Mouse (Mus musculus) G1E (cell line): Measurements from ENCODE around the gene Sprr3. TPM values are rescaled to one million over a fixed set of nuclear protein-coding genes. Genes with fewer than 3 reads are reported as not detected.
"Not testable (repeated sequence)": the region's sequence is repeated elsewhere in the genome, so short reads cannot be mapped to it uniquely, and the experiment has no call there.

Experiments used
- ATAC-seq: 2 replicates; pipeline ENCODE4 v1.8.0; 2016; ENCODE audit warnings: mild to moderate bottlenecking; ENCODE audit not compliant: insufficient number of reproducible peaks, poor library complexity, low FRiP score, severe bottlenecking; ENCODE audit errors: extremely low read depth
- DNase-seq: peaks from one replicate; pipeline ENCODE4 v3.0.0; 2012; ENCODE audit warnings: low spot score
- H3K27me3 ChIP-seq: 2 replicates; pipeline ENCODE4 v1.6.1; 2012; ENCODE audit warnings: mild to moderate bottlenecking, low read length, inconsistent platforms; ENCODE audit not compliant: insufficient read depth
- H3K36me3 ChIP-seq: replicated peaks from 2 replicates; pipeline ENCODE3; 2012; ENCODE audit warnings: mild to moderate bottlenecking, inconsistent platforms
- H3K4me1 ChIP-seq: 2 replicates; pipeline ENCODE4 v1.6.1; 2012; ENCODE audit warnings: low read depth, low read length, inconsistent platforms, mixed read lengths; ENCODE audit not compliant: insufficient read depth
- H3K4me3 ChIP-seq: 2 replicates; pipeline ENCODE4 v1.5.1; 2012; ENCODE audit warnings: low read depth, mild to moderate bottlenecking, inconsistent platforms, low read length, moderate library complexity, mixed read lengths
- H3K9me3 ChIP-seq: replicated peaks from 2 replicates; pipeline ENCODE4 v1.6.1; 2012; ENCODE audit warnings: inconsistent platforms
- CTCF ChIP-seq: IDR thresholded peaks from 2 replicates; pipeline ENCODE4 v1.5.1; 2012; ENCODE audit warnings: low read depth, low read length, inconsistent platforms, mixed read lengths
- GATA1 ChIP-seq: IDR thresholded peaks from 2 replicates; pipeline ENCODE4 v1.6.1; 2012; ENCODE audit warnings: borderline replicate concordance, low read length, inconsistent platforms, mixed read lengths
- GATA2 ChIP-seq: IDR thresholded peaks from 2 replicates; pipeline ENCODE4 v1.6.1; 2012; ENCODE audit warnings: low read depth, low read length, inconsistent platforms, borderline replicate concordance
- POLR2AphosphoS5 ChIP-seq: IDR thresholded peaks from 2 replicates; pipeline ENCODE4 v1.6.1; 2012; ENCODE audit warnings: low read depth, low read length, inconsistent platforms; ENCODE audit not compliant: insufficient replicate concordance
- TAL1 ChIP-seq: conservative IDR thresholded peaks from 2 replicates; pipeline ENCODE4 v1.6.1; 2012; ENCODE audit warnings: low read depth, low read length, inconsistent platforms, mixed read lengths
- polyA plus RNA-seq: library from polyadenylated mRNA; stranded (reverse); fragments of >175 nt; gene quantifications from 2 replicates; pipeline ENCODE4 v1.2.3, GENCODE M21; 2012
- total RNA-seq, 2 experiments: library from RNA; stranded (forward) in 1 of 2; stranded (reverse) in 1 of 2; fragments of 200-1000 nt in 1 of 2; fragments of >200 nt in 1 of 2; fragmentation: Nextera tagmentation in 1 of 2; gene quantifications; 2 replicates each; pipeline ENCODE4 v1.2.3; 2014 to 2017

Gene Sprr3
- not detected in 2 replicates for total RNA-seq (2014; fragmentation: Nextera tagmentation)
- 0.11 TPM in 1 of 2 replicates, not detected in the other for total RNA-seq (2017)
- polyA plus RNA-seq = not detected in 2 replicates

DNA sequence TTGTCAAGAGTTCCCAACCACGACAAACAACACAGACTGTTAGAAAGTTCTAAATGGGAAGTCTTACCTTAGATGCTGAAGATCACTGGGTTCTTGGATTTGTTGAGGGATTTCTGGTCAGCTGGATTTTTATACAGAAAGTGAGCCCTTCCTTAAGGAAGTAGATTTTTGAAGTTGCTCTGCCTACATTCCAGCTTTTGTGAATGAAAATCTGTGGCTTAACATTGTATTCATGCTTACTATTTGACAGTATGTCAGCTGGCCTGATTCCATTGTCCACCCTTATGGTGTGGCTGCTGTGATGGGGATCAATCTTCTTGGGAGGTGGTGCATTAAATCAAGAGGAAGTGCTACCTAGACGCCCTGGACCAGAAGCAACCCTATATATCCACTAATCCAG lies at the start of gene Sprr3:
TSS of gene Sprr3 (minus strand) at position 101 of the 400 bp plus-strand sequence.
- no peak within 1 kb of the TSS for H3K4me3 ChIP-seq
- H3K9me3 ChIP-seq = peaks cover 2% of the 10 kb centered on the region; the same call in 1 of the 2 replicates
- H3K27me3 ChIP-seq = no peaks in the 10 kb centered on the region
- no peaks in the 10 kb centered on the region for H3K36me3 ChIP-seq
- no peak for ATAC-seq
- no peak for DNase-seq
- TF ChIP-seq CTCF = no peak
- no peak for TF ChIP-seq GATA1
- TF ChIP-seq POLR2AphosphoS5 = no peak
- TF ChIP-seq GATA2 = no peak
- TF ChIP-seq TAL1 = no peak
- H3K4me1 ChIP-seq = no peaks in the 10 kb centered on the region

DNA sequence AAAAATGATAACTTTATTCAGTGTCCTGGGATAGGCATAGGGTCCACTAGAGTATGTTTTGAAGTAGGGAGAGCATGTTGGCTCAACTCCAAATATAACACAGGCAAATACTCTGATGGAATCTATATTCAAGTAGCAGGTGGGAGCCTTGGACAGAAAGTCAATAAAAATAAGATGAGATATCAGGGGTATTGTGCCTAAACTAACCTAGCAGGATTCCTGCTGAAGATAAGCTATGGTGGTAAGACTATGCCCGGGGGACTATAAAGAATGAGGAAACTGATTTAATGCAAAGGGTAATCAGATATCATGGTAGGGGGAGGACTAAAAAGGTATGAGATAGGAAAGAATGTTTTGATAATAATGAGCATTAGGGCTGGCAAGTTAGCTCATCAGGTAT lies 49.7 kb upstream of the Sprr3 start:
- no peaks in the 10 kb centered on the region for H3K4me1 ChIP-seq
- 0 out of 2 replicates have a peak, but pooled peaks cover 2% of the 10 kb centered on the region for H3K9me3 ChIP-seq
- no peak overlapping the region for H3K4me3 ChIP-seq
- TF ChIP-seq GATA2 (no peak), GATA1 (no peak), POLR2AphosphoS5 (no peak), TAL1 (no peak), CTCF (no peak)
- ATAC-seq = no peak
- no peaks in the 10 kb centered on the region for H3K27me3 ChIP-seq
- H3K36me3 ChIP-seq = no peaks in the 10 kb centered on the region
- no peak for DNase-seq

- Histone ChIP-seq H3K4me3 (no peak overlapping the region), H3K27me3 (no peaks in the 10 kb centered on the region), H3K9me3 (peaks cover 6% of the 10 kb centered on the region), H3K36me3 (no peaks in the 10 kb centered on the region), H3K4me1 (no peaks in the 10 kb centered on the region)
- no peak for ATAC-seq
- DNase-seq = no peak
- TF ChIP-seq CTCF (no peak), GATA2 (no peak), TAL1 (no peak), POLR2AphosphoS5 (no peak), GATA1 (no peak)
Observed at GRCm38 (mm10) chr3:92503528-92503927, 45.0 kb upstream of the Sprr3 start.

- no peaks in the 10 kb centered on the region for H3K4me1 ChIP-seq
Observed at GRCm38 (mm10) chr3:92500393-92500792, 41.9 kb upstream of the Sprr3 start, which contains the start of gene Sprr4. TSS of gene Sprr4 (minus strand) at chr3:92500493.

GRCm38 (mm10) chr3:92490262-92490661 lies 31.7 kb upstream of the Sprr3 start:
- not testable (repeated sequence) for H3K27me3 ChIP-seq, H3K4me3 ChIP-seq, ATAC-seq, DNase-seq, H3K36me3 ChIP-seq, H3K9me3 ChIP-seq, H3K4me1 ChIP-seq

More at GRCm38 (mm10) chr3:92500393-92500792, 41.9 kb upstream of the Sprr3 start, which contains the start of gene Sprr4:
- no peak within 1 kb of the TSS for H3K4me3 ChIP-seq
- TF ChIP-seq GATA2 (no peak), GATA1 (no peak), TAL1 (no peak), POLR2AphosphoS5 (no peak), CTCF (no peak)
- peaks cover 4% of the 10 kb centered on the region for H3K9me3 ChIP-seq
- no peaks in the 10 kb centered on the region for H3K36me3 ChIP-seq
- DNase-seq (no peak), ATAC-seq (no peak)
- H3K27me3 ChIP-seq = no peaks in the 10 kb centered on the region

- no peaks in the 10 kb centered on the region for H3K36me3 ChIP-seq
- H3K9me3 ChIP-seq = peaks cover 6% of the 10 kb centered on the region; the same call in 1 of the 2 replicates
- ATAC-seq (no peak), DNase-seq (no peak)
- TF ChIP-seq GATA2 (no peak), GATA1 (no peak), POLR2AphosphoS5 (no peak), CTCF (no peak), TAL1 (no peak)
- H3K4me3 ChIP-seq = no peak overlapping the region
- no peaks in the 10 kb centered on the region for H3K4me1 ChIP-seq
- H3K27me3 ChIP-seq = no peaks in the 10 kb centered on the region
Observed at GRCm38 (mm10) chr3:92486307-92486706, 27.8 kb upstream of the Sprr3 start.

DNA sequence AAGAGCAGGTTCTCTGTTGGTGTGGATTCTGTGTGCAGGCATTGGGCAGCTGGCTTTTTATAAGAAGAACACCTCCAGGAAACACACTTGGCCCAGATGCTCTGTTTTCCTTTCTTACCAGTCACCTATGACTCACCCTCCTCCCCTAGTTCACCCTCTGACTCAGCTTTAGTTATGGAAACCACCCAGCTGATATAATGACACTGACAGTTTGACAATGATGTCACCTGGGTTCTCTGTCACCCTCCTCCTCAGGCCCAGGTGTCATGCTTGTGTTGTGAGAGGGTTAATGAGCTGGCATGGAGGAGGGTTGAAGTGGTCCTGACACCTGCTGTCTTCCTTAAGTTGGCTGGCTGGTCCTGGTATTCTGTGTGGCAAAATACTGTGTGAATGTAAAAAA lies 27.3 kb upstream of the Sprr3 start, which contains the start of gene Sprr1a:
TSS of gene Sprr1a (minus strand) at position 33 of the 400 bp plus-strand sequence.
- DNase-seq (no peak), ATAC-seq (no peak)
- no peaks in the 10 kb centered on the region for H3K27me3 ChIP-seq
- TF ChIP-seq GATA2 (no peak), GATA1 (no peak), TAL1 (no peak), CTCF (no peak), POLR2AphosphoS5 (no peak)
- no peaks in the 10 kb centered on the region for H3K4me1 ChIP-seq
- H3K9me3 ChIP-seq = peaks cover 6% of the 10 kb centered on the region; the same call in 1 of the 2 replicates
- no peak within 1 kb of the TSS for H3K4me3 ChIP-seq
- no peaks in the 10 kb centered on the region for H3K36me3 ChIP-seq

DNA sequence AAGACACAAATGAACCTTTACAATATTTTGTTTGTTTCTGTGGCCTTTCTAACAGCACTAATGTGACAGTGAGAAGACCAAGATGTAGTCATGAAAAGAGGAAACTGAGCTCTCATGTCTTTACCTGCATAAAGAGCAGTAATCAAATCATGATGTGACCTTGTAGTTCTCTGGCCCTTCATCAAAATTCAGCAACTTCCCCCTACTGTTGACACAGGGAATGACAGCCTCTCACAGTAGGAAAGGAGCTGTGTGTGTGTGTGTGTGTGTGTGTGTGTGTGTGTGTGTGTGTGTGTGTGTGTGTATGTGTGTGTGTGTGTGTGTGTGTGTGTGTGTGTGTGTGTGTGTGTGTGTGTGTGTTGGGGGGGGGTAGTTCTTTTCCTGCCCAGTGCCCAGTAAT lies 22.7 kb upstream of the Sprr3 start:
- H3K9me3 ChIP-seq, H3K4me1 ChIP-seq, ATAC-seq, H3K36me3 ChIP-seq, H3K4me3 ChIP-seq, H3K27me3 ChIP-seq, DNase-seq: not testable (repeated sequence)
